Mouse (Mus musculus): ENCODE data around the gene Il17ra. TPM values are rescaled to one million over a fixed set of nuclear protein-coding genes. Genes with fewer than 3 reads are reported as not detected.
A peak's percentile ranks its signal among the peaks of the same experiment; 100 is the strongest.

Gene Il17ra
- 198 and 199 TPM in 2 replicates for polyA plus RNA-seq (2012; rRNA removed)

DNA sequence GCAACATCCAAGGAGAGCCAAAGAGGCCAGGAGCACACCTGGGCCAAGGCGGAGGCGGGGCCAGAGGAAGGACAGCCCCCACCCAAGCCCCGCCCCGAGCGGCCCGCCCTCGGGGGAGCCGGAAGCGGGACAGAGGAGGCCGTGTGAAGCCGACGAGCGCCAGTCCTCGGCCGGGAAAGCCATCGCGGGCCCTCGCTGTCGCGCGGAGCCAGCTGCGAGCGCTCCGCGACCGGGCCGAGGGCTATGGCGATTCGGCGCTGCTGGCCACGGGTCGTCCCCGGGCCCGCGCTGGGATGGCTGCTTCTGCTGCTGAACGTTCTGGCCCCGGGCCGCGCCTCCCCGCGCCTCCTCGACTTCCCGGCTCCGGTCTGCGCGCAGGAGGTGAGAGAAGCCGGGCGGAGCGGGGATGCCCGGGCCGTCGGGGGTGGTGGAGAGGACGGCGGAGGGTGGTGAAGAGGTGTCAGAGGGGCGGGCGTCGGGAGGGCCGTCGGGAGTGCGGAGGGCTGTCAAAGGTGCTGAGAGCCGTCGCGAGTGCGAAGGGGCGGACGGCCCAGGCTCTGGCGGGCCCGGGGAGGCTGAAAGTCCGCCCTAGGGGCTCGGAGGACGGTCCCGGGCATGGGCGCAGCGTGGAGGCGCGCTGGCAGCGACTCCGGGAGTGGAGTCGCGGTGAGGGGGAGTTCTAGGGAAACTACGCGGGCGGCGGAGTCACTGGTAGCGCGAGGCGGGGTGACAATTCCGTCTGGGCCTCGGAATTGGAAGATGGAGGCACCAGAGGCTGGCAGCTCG lies at the start of gene Il17ra:
Il17ra (plus strand) TSS at position 162 of the 786 bp plus-strand sequence.
- peak; percentile 93 for DNase-seq
- H3K4me3 ChIP-seq (ENCODE audit: control insufficient read depth, insufficient read depth, low read length), result peak within 1 kb of the TSS; percentile 91
- WGBS, result under 1% methylated on average over 90 of the region's 90 CpGs

DNA sequence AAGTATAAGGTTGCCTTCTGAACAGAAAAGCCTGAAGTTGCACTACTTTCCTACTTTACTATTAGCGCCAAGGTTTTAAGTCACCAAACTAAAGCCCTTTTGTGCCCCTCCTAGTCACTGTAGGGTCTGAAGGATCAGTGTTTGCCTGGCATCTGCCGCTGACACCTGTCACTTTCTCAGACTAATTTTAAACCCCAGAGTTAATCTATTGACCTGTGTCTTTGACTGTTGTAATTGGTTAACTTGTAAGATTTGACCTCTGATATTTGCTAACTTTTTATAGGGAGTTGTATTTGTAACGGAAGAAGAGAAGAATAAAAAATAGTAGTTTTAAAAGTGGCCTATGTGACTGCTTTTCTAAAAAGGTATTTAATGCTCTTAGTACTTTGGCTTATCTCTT lies 24.9 kb upstream of the Il17ra start:
- Histone ChIP-seq H3K4me3 (ENCODE audit: control insufficient read depth, insufficient read depth, low read length) (no peak overlapping the region), H3K27ac (ENCODE audit: control insufficient read depth, insufficient read depth, low read length) (no peak overlapping the region), H3K36me3 (ENCODE audit: control insufficient read depth, insufficient read depth, low read length) (peaks cover 64% of the 10 kb centered on the region), H3K4me1 (replicated peaks; ENCODE audit: control insufficient read depth, insufficient read depth, low read length) (no peaks in the 10 kb centered on the region), H3K27me3 (ENCODE audit: control insufficient read depth, insufficient read depth, low read length) (no peaks in the 10 kb centered on the region)
- TF ChIP-seq CTCF (IDR thresholded peaks at IDR 0.05; ENCODE audit: borderline replicate concordance, control insufficient read depth, extremely low read depth, insufficient read depth, low read length, poor library complexity) (no peak), POLR2A (IDR thresholded peaks at IDR 0.05; ENCODE audit: control insufficient read depth, extremely low read depth, insufficient read depth, low read length, poor library complexity) (no peak)
- DNase-seq, result no peak
- WGBS, result 97% methylated on average over 3 of the region's 3 CpGs

More for the DNA sequence above, at the start of gene Il17ra:
- peak; percentile 99 for TF ChIP-seq POLR2A (IDR thresholded peaks at IDR 0.05; ENCODE audit: control insufficient read depth, extremely low read depth, insufficient read depth, low read length, poor library complexity)
- peak; percentile 41; the same call in 1 of the 2 replicates for TF ChIP-seq CTCF (IDR thresholded peaks at IDR 0.05; ENCODE audit: borderline replicate concordance, control insufficient read depth, extremely low read depth, insufficient read depth, low read length, poor library complexity)
- H3K4me1 ChIP-seq (replicated peaks; ENCODE audit: control insufficient read depth, insufficient read depth, low read length), result peaks cover 26% of the 10 kb centered on the region
- H3K36me3 ChIP-seq (ENCODE audit: control insufficient read depth, insufficient read depth, low read length), result no peaks in the 10 kb centered on the region
- no peaks in the 10 kb centered on the region for H3K27me3 ChIP-seq (ENCODE audit: control insufficient read depth, insufficient read depth, low read length)
- H3K27ac ChIP-seq (ENCODE audit: control insufficient read depth, insufficient read depth, low read length), result peak within 1 kb of the TSS; percentile 94

DNA sequence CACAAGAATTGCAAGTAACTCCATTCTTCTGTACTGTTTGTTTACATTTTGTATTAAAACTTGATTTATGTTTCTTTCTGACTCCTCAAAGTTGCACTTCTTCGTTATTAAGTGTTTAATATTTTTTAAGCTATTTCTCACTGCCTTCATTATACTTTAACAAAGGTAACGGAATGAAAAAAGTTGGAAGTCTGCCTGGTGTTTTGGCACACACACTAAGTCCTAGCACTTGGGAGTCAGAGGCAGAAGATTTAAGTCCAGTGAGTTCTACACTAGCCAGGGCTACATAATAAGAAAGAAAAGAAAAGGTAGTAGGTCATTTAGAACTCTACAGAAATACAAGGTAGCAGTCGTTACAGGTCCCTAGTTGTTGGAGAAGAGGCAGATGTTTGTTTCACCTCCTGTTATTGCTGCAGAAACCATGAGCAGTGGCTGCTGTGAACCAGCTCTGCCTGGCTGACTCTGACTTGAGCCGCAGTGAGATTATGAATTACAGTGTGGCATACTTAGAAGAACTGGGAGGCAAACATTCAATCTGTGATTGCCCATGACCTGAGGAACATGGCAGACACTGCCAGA lies 20.8 kb upstream of the Il17ra start:
- 96% methylated on average over 4 of the region's 4 CpGs for WGBS
- TF ChIP-seq CTCF (IDR thresholded peaks at IDR 0.05; ENCODE audit: borderline replicate concordance, control insufficient read depth, extremely low read depth, insufficient read depth, low read length, poor library complexity) (no peak), POLR2A (IDR thresholded peaks at IDR 0.05; ENCODE audit: control insufficient read depth, extremely low read depth, insufficient read depth, low read length, poor library complexity) (no peak)
- no peak overlapping the region for H3K27ac ChIP-seq (ENCODE audit: control insufficient read depth, insufficient read depth, low read length)
- H3K36me3 ChIP-seq (ENCODE audit: control insufficient read depth, insufficient read depth, low read length), result peaks cover 46% of the 10 kb centered on the region
- DNase-seq, result no peak
- H3K4me3 ChIP-seq (ENCODE audit: control insufficient read depth, insufficient read depth, low read length), result no peak overlapping the region
- no peaks in the 10 kb centered on the region for H3K27me3 ChIP-seq (ENCODE audit: control insufficient read depth, insufficient read depth, low read length)
- H3K4me1 ChIP-seq (replicated peaks; ENCODE audit: control insufficient read depth, insufficient read depth, low read length), result no peaks in the 10 kb centered on the region

DNA sequence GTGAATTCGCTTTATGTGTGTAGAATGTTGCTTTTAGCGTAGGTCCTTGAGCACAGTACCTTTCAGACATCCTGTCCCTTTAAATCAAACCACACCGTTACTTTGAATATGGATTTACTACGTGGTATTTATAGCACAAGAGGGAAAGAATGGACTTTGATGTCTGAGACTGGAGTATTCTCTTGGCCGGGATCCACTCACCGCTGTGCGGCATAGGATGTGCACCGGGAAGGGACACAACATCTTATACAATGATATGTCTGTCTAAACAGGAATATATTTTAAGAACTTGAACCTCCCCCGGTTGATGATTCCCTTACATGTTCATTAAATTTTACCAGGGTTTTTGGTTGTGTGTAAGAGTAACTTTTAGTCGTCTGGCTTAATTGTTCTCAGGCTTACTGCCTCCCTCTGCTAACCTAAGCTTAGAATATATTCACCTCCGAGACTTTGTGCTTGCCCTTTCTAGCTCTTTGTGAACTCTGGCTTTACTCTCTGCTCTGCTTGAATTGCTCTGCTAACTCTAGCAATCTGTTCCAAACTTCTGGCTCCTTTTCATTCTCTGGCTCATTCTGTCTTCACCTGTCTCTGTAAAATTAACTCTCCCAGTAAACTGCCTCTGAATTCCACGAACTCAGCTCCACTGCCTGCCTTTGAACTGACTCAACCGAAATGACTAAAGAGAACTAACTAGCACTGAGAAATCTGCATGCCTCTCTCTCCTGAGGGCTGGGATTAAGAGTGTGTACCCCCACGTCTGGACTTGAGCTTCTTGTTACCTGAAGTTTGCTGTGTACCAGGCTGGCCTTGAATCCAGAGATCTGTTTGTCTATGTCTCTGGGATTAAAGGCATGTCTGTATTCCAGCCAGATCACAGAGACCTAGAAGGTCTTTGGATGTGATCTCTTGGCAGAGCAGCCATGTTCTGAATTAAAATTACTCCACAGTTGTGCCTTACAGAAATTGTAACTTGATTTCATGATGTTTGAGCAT lies 19.4 kb upstream of the Il17ra start:
- WGBS, result 93% methylated on average over 14 of the region's 14 CpGs
- Histone ChIP-seq H3K36me3 (ENCODE audit: control insufficient read depth, insufficient read depth, low read length) (peaks cover 33% of the 10 kb centered on the region), H3K4me3 (ENCODE audit: control insufficient read depth, insufficient read depth, low read length) (no peak overlapping the region), H3K4me1 (replicated peaks; ENCODE audit: control insufficient read depth, insufficient read depth, low read length) (no peaks in the 10 kb centered on the region), H3K27me3 (ENCODE audit: control insufficient read depth, insufficient read depth, low read length) (no peaks in the 10 kb centered on the region), H3K27ac (ENCODE audit: control insufficient read depth, insufficient read depth, low read length) (no peak overlapping the region)
- DNase-seq, result no peak
- TF ChIP-seq CTCF (IDR thresholded peaks at IDR 0.05; ENCODE audit: borderline replicate concordance, control insufficient read depth, extremely low read depth, insufficient read depth, low read length, poor library complexity), result no peak
- TF ChIP-seq POLR2A (IDR thresholded peaks at IDR 0.05; ENCODE audit: control insufficient read depth, extremely low read depth, insufficient read depth, low read length, poor library complexity), result no peak

DNA sequence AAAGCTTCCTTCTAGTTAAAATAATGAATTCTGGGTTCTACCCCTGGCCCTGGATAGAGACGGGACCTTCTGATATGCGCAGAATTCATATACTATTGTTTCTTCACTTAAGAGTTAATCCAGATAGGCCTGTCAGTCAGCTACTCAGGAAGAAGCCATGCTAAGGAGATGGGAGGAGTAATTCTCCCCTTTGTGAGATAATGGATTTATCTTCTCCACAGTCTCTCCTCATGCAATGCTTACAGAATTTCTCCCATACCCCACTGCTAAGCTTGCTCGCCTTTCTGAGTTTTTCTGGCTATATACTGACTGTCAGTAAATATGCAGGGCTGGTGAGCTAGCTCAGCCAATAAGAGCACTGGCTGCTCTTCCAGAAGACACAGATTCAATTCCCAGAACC lies 12.8 kb upstream of the Il17ra start:
- H3K36me3 ChIP-seq (ENCODE audit: control insufficient read depth, insufficient read depth, low read length), result no peaks in the 10 kb centered on the region
- WGBS, result 90% methylated on average over 3 of the region's 3 CpGs
- H3K4me1 ChIP-seq (replicated peaks; ENCODE audit: control insufficient read depth, insufficient read depth, low read length), result peaks cover 11% of the 10 kb centered on the region
- no peak overlapping the region for H3K27ac ChIP-seq (ENCODE audit: control insufficient read depth, insufficient read depth, low read length)
- no peak for TF ChIP-seq POLR2A (IDR thresholded peaks at IDR 0.05; ENCODE audit: control insufficient read depth, extremely low read depth, insufficient read depth, low read length, poor library complexity)
- no peak for TF ChIP-seq CTCF (IDR thresholded peaks at IDR 0.05; ENCODE audit: borderline replicate concordance, control insufficient read depth, extremely low read depth, insufficient read depth, low read length, poor library complexity)
- no peaks in the 10 kb centered on the region for H3K27me3 ChIP-seq (ENCODE audit: control insufficient read depth, insufficient read depth, low read length)
- no peak for DNase-seq
- no peak overlapping the region for H3K4me3 ChIP-seq (ENCODE audit: control insufficient read depth, insufficient read depth, low read length)

Data from thymus, adult 2 months (tissue).